Mouse (Mus musculus) right cerebral cortex, adult 2 months (tissue): ENCODE results near the gene Csrp1.

Source experiments
- DNase-seq, 2 experiments: peaks; one replicate each; pipeline ENCODE4 v3.0.0; 2021 to 2022; ENCODE audit warnings: low spot score in 2 of 2

Csrp1 gene

GRCm38 (mm10) chr1:135771573-135771970 lies 51.7 kb downstream of the Csrp1 start:
- DNase-seq: no peak

DNA sequence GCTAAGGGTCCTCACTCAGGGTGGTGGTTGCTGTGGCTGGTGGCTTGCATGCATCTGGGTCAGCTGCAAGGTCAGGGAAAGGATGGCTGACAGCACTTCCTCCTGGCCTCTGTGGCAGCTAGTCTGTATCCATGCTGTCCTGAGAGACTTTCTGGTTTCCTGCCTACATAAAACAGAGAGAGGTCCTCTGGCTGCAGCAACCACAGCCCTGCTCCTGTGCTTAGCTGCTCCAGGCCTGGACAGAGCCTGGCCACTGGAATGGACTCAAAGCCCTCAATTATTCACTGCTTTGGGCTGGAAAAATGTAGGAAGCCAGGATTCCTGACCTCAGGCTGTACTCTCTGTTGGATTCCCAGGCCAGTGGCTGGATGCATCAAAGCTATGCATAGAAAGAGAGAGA lies 56.7 kb downstream of the Csrp1 start:
- DNase-seq: no peak

GRCm38 (mm10) chr1:135777046-135777445 lies 57.2 kb downstream of the Csrp1 start:
- DNase-seq: no peak

- peak in 1 of 2 experiments; percentile 39 for DNase-seq
Observed at GRCm38 (mm10) chr1:135778780-135779535, 59.1 kb downstream of the Csrp1 start, which contains the start of gene Tnni1. Gene Tnni1 (plus strand): TSS chr1:135779434.

DNA sequence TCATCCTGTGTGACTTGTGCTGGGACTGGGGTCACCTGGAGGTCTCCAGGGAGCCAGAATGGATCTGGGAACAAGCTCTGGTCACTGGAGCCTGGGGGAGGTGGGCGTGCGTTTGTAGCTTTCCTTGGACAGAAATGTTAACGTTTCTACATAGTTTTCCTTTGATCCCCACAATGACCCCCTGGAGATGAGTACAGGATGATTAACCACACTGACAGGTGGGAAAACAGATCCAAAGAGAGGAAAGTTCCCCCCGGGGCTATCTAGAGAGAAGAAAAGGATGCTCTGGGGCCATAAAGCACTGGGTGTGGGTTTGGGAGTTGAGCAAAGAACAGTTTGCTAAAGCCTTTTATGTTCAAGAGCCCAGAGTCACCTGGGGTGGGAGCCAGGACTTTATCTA lies 60.8 kb downstream of the Csrp1 start:
- DNase-seq: no peak

DNA sequence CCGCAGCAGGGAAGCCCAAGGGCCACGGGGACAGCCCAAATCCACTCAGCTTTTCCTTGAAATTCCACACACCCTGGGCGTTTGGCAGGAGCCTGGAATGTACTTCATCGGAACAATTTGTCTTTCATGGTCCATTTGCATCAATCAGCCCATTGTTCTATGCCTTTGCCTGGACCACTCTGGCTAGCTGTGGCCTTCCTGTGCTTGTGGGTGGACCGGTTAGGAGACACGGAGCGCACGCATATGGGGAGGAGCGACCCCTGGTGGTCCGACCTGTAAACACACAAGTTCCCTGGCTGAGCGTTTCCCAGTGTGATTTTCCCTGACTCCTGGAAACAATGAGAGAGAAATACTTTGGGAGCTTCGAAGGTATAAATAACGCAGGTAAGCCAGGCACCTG lies 61.4 kb downstream of the Csrp1 start:
- DNase-seq: peak; percentile 56 to 69

GRCm38 (mm10) chr1:135782816-135783215 lies 63.0 kb downstream of the Csrp1 start:
- DNase-seq: no peak

GRCm38 (mm10) chr1:135787799-135788198 lies 67.9 kb downstream of the Csrp1 start:
- peak; percentile 74 to 83 for DNase-seq

- peak; percentile 41 to 48 for DNase-seq
Observed at GRCm38 (mm10) chr1:135788708-135789107, 68.8 kb downstream of the Csrp1 start.

DNA sequence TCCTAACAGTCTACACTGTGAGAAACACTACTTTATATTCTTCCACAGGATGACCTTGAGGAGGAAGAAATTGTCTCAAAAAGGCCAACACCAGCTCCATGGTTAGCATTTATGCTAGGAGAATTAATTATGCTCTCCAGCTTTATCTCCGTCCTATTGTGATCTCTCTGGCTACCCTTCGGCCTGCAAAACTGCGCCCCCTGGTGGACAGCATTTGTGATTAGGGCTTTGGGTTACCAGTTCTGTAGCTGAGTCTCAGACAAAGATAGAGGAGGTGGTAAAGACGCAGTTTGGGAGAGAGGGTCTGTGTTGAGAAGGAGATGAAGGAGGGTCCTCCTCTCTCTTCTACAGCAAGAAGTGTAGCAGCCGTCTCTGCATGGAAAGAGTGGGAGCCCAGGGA lies 70.0 kb downstream of the Csrp1 start:
- DNase-seq: peak; percentile 59 to 76

DNA sequence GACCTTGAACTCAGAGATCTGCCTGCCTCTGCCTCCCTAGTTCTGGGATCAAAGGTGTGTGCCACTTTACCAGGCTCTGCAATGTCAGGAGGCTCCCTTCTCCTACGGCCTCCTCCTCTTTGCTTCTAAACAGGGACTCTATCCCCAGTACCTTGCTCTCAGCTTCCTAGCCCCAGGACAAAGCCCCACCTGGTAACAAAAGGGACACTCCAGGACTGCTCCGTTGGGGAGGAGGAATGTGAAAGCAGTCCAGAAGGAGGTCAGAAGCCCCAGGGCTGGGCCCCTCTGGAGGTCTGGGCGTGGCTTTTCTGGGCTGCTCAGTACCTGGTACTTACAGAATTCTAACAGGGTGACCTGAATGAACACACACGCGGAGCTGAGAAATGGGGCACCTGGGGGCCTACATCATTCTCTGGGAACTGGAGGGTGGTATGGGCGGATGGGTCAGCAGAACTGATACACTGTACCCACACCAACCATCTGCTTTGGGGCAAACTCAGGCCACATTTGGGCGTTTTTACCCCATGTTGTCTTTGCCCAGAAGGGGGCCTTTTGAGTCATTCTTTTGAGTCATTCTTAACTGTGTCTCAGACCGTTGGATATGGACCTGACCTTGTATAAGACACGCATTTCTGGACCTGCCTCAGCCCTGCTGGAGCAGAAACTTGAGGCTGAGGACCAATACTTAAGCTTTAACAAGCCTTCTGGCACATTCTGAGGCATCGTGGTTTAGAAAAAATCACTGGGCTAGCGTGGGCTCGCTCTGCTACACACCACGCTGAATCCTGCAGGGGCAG lies 72.5 kb downstream of the Csrp1 start:
- DNase-seq: no peak

DNA sequence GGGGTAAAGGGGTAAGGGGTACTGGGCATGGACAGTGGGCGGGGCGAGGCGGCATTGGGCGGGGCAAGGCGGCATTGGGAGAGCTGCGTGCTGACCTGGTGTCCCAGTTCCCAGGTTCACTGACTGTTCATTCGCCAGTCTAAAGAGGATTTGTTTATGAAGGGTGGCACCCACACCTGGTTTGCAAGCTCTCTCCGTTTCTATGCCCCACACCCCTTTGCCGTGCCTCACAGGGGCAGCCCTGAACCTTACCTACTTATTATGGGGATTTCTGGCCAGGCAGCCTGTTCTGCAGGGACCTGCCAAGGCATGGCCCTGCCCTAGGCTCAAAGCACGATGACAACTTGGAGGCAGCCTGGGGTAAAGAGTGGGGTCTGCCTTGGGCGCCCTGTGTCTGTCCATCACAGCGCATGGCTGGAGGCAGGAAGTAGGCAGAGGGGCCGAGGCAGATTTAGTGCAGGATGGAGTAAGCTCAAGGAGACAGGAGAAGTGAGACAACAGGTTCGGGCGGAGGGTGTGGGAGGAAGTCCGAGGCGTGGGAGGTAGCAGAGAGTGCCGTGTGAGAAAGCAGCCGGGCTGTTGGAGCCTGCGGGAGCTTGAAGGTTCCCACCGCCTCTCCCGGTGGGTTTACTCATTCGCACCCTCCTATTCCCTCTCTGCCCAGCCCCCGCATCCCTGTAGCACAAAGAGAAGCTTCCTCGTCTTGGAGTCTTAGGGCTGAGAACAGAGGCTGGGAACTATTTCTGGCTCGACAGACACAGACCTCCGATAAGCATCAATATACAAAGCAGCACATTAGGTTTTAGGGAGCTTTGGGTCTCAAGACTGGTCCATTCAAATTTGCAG lies 73.7 kb downstream of the Csrp1 start:
- DNase-seq: peak; percentile 83 to 86

- no peak for DNase-seq
Observed at GRCm38 (mm10) chr1:135794216-135795134, 74.6 kb downstream of the Csrp1 start.

DNA sequence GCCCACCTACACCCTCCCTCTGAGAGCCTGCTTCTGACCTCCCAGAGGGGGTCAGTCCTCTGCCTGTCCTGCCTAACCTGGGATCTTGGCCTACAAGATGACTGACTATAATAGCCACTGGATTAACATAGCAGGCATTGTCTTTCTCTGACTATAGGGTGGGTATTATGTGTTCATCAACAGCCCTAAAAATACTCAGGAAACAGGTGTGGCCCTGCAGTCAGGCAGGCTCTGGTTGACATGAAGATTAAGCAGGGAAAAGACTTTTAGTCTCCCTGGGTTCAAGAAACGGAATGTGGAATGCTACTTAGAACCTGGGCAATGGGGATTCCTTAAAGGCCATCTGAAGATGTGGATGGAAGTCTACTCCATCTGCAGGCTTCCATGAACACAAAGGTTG lies 78.6 kb downstream of the Csrp1 start:
- no peak for DNase-seq

GRCm38 (mm10) chr1:135799109-135799627 lies 79.3 kb downstream of the Csrp1 start:
- DNase-seq: no peak

DNA sequence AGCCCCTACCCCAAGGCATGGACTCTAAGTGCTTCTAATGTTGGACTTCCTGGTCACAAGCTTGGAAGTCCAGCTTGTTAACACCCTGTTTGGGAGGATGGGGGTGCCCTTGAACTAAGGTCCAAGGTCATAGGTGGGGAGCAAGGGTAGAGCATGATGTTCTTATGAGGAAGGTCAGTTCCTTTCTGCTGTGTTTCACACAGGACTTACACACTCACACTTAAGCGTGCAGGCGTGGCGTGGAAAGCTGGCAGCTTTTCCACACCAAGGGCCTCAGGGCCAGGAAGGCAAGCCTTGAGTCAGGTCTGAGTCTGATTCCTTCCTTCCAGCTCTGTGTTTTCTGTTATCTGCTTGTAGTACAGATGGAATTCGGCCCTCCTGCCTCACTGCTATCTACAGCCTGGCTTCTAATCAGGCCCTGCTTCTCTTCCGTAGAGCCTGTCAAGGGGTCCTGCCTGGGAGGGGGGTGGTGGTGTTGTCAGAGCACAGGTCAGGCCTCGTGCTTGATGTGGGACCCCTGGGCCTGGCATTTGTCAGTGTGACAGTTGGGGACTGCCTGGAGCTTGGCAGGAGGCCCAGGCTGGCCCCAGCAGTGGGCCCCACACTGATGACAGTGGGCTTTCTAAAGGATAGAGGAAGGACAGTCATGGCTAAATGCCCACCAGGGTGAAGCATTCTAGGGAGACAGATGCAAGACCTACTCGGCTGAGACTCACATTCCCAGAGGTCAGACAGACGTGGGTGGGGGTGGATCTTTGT lies 80.5 kb downstream of the Csrp1 start:
- no peak for DNase-seq
